Mouse (Mus musculus) forebrain, embryonic 12.5 days (tissue): Measurements from ENCODE around the gene Snrpf. TPM values are rescaled to one million over a fixed set of nuclear protein-coding genes. Genes with fewer than 3 reads are reported as not detected.
"Not testable (repeated sequence)": the region's sequence is repeated elsewhere in the genome, so short reads cannot be mapped to it uniquely, and the experiment has no call there.

Experiments
- ATAC-seq: fragments of 200-750 bp; cut with Nextera tagmentation; 2 replicates; pipeline ENCODE4 v1.8.0; 2017; ENCODE audit warnings: moderate TSS enrichment; ENCODE audit not compliant: low FRiP score
- H3K27ac ChIP-seq: fragments of 300-500 bp; sonication (generic); 2 replicates; pipeline ENCODE4 v1.5.1; 2016; ENCODE audit warnings: mild to moderate bottlenecking
- H3K27me3 ChIP-seq: fragments of 300-500 bp; sonication (generic); 2 replicates; pipeline ENCODE4 v1.6.1; 2016; ENCODE audit warnings: mild to moderate bottlenecking
- H3K36me3 ChIP-seq: fragments of 300-500 bp; sonication (generic); replicated peaks from 2 replicates; pipeline ENCODE4 v1.6.1; 2016; ENCODE audit warnings: mild to moderate bottlenecking
- H3K4me1 ChIP-seq: fragments of 300-500 bp; sonication (generic); 2 replicates; pipeline ENCODE4 v1.6.1; 2016
- H3K4me2 ChIP-seq: fragments of 300-500 bp; sonication (generic); 2 replicates; pipeline ENCODE4 v1.6.1; 2016; ENCODE audit warnings: mild to moderate bottlenecking, moderate library complexity
- H3K4me3 ChIP-seq: fragments of 300-500 bp; sonication (generic); replicated peaks from 2 replicates; pipeline ENCODE4 v1.5.1; 2016; ENCODE audit warnings: mild to moderate bottlenecking
- H3K9ac ChIP-seq: fragments of 300-500 bp; sonication (generic); 2 replicates; pipeline ENCODE4 v1.6.1; 2016; ENCODE audit warnings: mild to moderate bottlenecking
- H3K9me3 ChIP-seq: fragments of 300-500 bp; sonication (generic); 2 replicates; pipeline ENCODE4 v1.6.1; 2016
- WGBS: fragments of 180-500 bp; shearing (Covaris S2); methylation state at CpG from one replicate; pipeline ENCODE4 v1.1.7; 2016; 5-methylcytosine and 5-hydroxymethylcytosine counted together
- polyA plus RNA-seq: library from polyadenylated mRNA; unstranded; fragments of >200 nt; fragmentation: Nextera tagmentation; extraction: Ambion mirVana; gene quantifications from 2 replicates; pipeline ENCODE4 v1.2.1, GENCODE M21; 2016

Gene Snrpf
- polyA plus RNA-seq, 1 experiment from 2014 or later = 155 TPM

DNA sequence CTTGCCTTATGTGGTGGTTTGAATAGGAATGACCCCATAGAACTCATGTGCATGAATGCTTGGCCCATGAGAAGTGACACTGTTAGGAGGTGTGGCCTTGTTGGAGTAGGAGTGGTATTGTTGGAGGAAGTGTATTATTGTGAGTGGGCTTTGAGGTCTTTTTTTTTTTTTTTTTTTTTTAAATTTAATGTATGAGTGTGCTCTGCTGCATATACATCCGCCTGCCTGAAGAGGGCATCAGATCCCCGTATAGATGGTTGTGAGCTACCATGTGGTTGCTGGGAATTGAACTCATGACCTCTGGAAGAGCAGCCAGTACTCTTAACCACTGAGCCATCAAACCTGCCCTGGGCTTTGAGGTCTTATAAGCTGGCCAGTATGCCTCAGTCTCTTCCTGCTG is 17.3 kb downstream of the Snrpf start:
- no peaks in the 10 kb centered on the region for H3K4me1 ChIP-seq
- no peak overlapping the region for H3K4me3 ChIP-seq
- no peak overlapping the region for H3K27ac ChIP-seq
- 61% methylated on average over 2 of the region's 2 CpGs for WGBS
- ATAC-seq = no peak
- no peak overlapping the region for H3K4me2 ChIP-seq
- no peaks in the 10 kb centered on the region for H3K9me3 ChIP-seq
- H3K9ac ChIP-seq = no peak overlapping the region
- no peaks in the 10 kb centered on the region for H3K27me3 ChIP-seq
- H3K36me3 ChIP-seq = no peaks in the 10 kb centered on the region

DNA sequence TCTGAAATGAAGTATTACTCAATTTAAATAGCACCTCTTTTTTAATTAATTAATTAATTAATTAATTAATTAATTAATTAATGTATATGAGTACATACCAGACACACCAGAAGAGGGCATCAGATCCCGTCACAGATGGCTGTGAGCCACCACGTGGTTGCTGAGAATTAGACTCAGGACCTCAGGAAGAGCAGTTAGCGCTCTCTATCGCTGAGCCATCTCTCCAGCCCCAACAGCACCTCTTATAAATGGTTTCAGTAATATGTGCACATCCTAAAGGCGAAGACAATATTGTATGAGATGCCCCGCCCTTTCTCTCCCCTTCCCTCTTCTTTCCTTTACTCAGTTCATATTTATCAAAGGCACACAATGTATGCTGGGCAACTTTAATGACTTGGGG is 20.8 kb downstream of the Snrpf start:
- H3K4me3 ChIP-seq = no peak overlapping the region
- H3K4me2 ChIP-seq = no peak overlapping the region
- no peaks in the 10 kb centered on the region for H3K36me3 ChIP-seq
- H3K9ac ChIP-seq = no peak overlapping the region
- WGBS = 88% methylated on average over 6 of the region's 6 CpGs
- H3K27me3 ChIP-seq = no peaks in the 10 kb centered on the region
- no peak for ATAC-seq
- no peak overlapping the region for H3K27ac ChIP-seq
- no peaks in the 10 kb centered on the region for H3K4me1 ChIP-seq
- H3K9me3 ChIP-seq = no peaks in the 10 kb centered on the region

DNA sequence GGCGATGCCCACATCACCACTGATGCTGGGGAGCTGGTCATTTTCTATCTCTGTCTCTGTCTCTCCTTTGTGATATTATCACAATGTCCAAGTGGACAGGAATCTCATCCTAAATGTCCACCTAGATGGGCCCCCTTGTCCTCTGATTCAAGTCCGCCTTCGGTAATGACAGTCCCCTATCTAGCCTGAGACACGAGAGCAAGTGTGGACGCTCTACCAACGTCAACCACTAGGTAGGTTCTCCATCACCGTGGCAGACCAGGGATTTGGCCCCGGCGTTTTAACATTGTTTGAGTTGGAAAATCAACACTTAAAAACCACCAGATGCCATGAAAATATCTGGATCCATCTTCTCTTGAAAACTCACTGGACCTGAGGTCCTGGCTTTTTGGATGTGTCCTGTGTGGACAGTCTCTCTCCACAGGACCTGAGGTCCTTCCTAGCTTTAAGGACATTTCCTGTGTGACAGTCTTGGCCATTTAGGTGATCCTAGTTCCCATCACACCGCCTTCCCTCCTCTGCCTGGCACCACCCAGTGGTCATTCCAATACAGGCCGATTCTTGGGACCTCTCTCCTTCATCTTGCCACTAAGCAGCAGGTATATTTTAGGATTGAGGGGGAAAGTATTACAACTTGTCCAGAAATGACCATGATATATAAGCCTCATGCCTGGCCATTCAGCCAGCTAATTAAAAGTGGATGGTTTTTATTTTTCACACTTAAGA is 21.5 kb downstream of the Snrpf start:
- 89% methylated on average over 11 of the region's 11 CpGs for WGBS
- H3K27ac ChIP-seq = no peak overlapping the region
- H3K4me1 ChIP-seq = no peaks in the 10 kb centered on the region
- no peak for ATAC-seq
- H3K36me3 ChIP-seq = no peaks in the 10 kb centered on the region
- H3K4me2 ChIP-seq = no peak overlapping the region
- H3K9ac ChIP-seq = no peak overlapping the region
- H3K4me3 ChIP-seq = no peak overlapping the region
- H3K9me3 ChIP-seq = no peaks in the 10 kb centered on the region
- no peaks in the 10 kb centered on the region for H3K27me3 ChIP-seq

DNA sequence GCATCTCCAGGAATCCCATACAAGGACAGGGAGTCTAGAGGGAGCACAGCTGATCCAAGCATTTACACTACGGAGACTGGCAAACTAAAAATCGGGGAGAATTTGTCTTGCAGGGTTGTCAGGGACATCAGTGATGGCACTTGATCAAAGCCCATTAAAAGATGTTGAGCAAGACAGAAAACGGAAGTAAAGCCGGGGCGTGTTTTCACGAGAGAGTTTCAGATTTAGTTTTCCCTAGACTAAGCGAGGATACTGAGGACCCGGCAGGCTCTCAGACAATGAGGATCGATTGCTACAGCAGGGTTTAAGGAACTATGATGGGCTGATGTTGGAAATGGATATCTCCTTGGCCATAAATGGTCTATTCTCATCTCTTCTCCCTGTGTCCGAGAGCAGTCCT is 22.4 kb downstream of the Snrpf start:
- H3K27ac ChIP-seq = no peak overlapping the region
- no peaks in the 10 kb centered on the region for H3K9me3 ChIP-seq
- no peaks in the 10 kb centered on the region for H3K27me3 ChIP-seq
- no peak for ATAC-seq
- no peak overlapping the region for H3K9ac ChIP-seq
- no peak overlapping the region for H3K4me3 ChIP-seq
- no peak overlapping the region for H3K4me2 ChIP-seq
- H3K36me3 ChIP-seq = no peaks in the 10 kb centered on the region
- H3K4me1 ChIP-seq = no peaks in the 10 kb centered on the region
- WGBS = 94% methylated on average over 10 of the region's 10 CpGs

DNA sequence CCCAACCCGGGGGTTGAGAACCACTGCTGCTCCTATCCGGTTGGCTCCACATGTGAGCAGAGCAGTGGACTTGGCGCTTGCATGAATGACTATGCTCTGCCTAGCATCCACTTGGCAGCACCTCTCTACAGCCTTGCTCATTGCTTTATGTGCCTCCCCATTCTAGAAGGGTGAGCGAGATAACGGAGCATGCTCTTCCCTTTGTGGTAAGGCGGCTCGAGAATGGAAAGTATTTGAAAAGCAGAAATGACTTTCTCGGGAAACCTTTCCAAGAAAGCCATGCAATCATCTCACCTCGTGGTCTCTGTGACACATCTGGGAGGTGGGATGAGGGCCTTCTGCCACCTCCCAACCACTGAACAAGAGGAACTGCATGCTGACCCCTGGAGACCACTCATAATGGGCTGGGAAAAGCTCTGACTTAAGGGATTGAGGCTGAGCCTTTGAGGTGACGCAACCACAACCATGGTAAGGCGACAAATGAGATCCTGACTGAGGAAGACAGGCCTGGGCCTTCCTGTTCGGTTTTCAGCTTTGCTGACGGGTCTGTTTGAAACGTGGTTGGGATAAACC is 24.9 kb downstream of the Snrpf start:
- no peaks in the 10 kb centered on the region for H3K27me3 ChIP-seq
- 89% methylated on average over 14 of the region's 14 CpGs for WGBS

DNA sequence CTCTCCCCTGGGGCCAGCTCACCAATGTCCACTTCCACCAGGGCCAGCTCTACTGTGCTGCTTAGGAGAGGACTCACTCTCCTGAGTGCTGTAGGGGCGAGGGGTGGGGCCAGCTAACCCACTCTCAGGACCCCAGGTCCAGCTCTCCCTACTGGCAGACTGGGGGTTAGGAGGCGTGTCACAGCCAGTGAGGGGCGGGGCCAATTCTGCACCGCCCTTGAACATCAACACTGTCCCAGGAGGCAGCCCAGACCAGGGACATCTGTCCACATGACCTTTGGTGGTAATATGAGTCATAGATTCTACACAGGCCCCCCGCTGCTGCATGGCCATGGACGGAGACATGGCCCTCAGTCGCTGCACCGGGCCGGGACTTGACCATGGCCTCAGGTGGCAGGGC is 29.7 kb downstream of the Snrpf start:
- WGBS = 55% methylated on average over 9 of the region's 9 CpGs
- H3K4me3 ChIP-seq = no peak overlapping the region
- H3K9me3 ChIP-seq = no peaks in the 10 kb centered on the region
- no peak overlapping the region for H3K27ac ChIP-seq
- H3K9ac ChIP-seq = no peak overlapping the region
- no peaks in the 10 kb centered on the region for H3K27me3 ChIP-seq
- H3K4me1 ChIP-seq = no peaks in the 10 kb centered on the region
- no peak for ATAC-seq
- H3K4me2 ChIP-seq = no peak overlapping the region
- no peaks in the 10 kb centered on the region for H3K36me3 ChIP-seq

More for the DNA sequence above, 24.9 kb downstream of the Snrpf start:
- Histone ChIP-seq H3K4me2 (no peak overlapping the region), H3K27ac (no peak overlapping the region), H3K4me1 (no peaks in the 10 kb centered on the region), H3K9me3 (no peaks in the 10 kb centered on the region), H3K9ac (no peak overlapping the region), H3K36me3 (no peaks in the 10 kb centered on the region), H3K4me3 (no peak overlapping the region)
- ATAC-seq = no peak

DNA sequence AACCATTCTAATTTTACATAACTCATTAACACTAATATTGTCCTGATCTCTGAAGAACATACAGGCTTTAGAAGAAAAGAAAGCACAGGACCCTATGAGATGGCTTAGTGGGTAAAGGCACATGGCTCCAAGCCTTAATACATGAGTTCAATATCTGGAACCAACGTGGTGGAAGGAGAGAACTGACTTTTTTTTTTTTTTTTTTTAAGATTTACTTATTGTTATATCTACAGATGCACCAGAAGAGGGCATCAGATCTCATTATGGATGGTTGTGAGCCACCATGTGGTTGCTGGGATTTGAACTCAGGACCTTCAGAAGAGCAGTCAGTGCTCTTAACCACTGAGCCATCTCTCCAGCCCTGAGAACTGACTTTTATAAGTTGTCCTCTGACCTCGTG is 31.5 kb downstream of the Snrpf start:
- H3K27ac ChIP-seq, ATAC-seq, H3K4me1 ChIP-seq, H3K27me3 ChIP-seq, H3K4me2 ChIP-seq, H3K4me3 ChIP-seq, H3K9ac ChIP-seq, H3K9me3 ChIP-seq, H3K36me3 ChIP-seq: not testable (repeated sequence)
- 73% methylated on average over 2 of the region's 2 CpGs for WGBS

DNA sequence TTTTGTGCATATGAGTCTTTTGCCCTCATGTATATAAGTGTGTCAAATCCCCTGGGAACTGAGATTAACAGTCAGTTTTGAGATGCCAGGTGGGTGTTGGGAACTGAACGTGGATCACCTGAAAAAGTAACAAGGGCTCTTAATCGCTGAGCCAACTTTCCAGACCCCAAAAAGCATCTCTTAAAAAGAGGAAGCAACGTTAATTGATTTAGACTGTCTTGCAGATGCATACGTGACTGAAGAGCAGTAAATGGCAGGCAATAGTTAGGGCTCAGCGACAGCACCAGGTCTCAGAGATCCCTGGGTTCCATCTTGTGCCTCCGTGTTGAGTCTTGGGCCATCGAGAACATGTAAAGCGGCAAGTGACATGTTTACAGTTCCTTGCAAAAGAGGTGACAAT is 36.9 kb downstream of the Snrpf start:
- Histone ChIP-seq H3K9ac (no peak overlapping the region), H3K9me3 (no peaks in the 10 kb centered on the region), H3K4me2 (no peak overlapping the region), H3K27me3 (no peaks in the 10 kb centered on the region), H3K4me1 (no peaks in the 10 kb centered on the region), H3K27ac (no peak overlapping the region), H3K4me3 (no peak overlapping the region), H3K36me3 (no peaks in the 10 kb centered on the region)
- ATAC-seq = no peak
- 86% methylated on average over 8 of the region's 8 CpGs for WGBS

DNA sequence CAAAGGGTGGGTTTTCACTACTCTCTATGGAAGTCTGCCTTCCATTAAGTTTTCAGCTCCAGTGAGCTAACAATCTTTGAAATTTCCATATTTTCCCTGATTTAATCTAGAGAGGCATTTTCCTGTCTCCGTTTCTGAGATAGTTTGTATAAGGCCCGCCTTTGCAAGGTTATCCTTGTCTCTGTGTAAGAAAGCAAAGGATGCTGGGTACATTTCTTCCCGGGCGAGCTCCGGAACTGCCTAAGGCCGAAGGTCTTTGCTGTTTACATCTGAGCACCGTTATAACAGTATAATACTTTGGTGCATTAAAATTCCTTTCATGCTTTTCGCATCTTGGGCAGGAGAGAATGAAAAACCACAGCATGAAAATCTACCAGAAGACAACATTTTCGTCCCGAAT is 39.7 kb downstream of the Snrpf start:
- Histone ChIP-seq H3K9me3 (no peaks in the 10 kb centered on the region), H3K4me1 (no peaks in the 10 kb centered on the region), H3K9ac (no peak overlapping the region), H3K4me3 (no peak overlapping the region), H3K27ac (no peak overlapping the region), H3K27me3 (no peaks in the 10 kb centered on the region), H3K36me3 (no peaks in the 10 kb centered on the region), H3K4me2 (no peak overlapping the region)
- no peak for ATAC-seq
- WGBS = 86% methylated on average over 10 of the region's 10 CpGs

DNA sequence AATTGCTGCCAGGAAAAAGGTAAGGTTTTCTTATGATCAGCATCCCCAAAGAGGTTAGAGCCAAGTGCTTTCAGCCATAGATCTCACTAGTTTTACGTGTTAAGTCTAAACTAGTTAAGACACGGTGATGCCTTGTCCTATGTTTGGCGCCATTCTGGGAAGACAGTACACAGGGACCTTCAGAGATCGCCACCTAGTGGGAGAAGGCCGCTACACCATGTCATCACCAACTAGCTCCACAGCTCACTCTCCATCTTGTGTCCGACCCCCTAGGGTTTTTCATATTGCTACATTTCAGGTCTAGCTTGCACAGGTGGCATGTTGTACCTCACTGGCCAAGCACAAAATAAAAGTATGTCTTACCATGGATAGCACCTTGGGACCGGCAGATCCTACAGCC is 40.5 kb downstream of the Snrpf start:
- Histone ChIP-seq H3K9ac (no peak overlapping the region), H3K4me2 (no peak overlapping the region), H3K27ac (no peak overlapping the region), H3K9me3 (no peaks in the 10 kb centered on the region), H3K36me3 (no peaks in the 10 kb centered on the region), H3K4me1 (no peaks in the 10 kb centered on the region), H3K27me3 (no peaks in the 10 kb centered on the region), H3K4me3 (no peak overlapping the region)
- WGBS = 16% methylated on average over 7 of the region's 7 CpGs
- peak; percentile 63; the same call in 1 of the 2 replicates for ATAC-seq

DNA sequence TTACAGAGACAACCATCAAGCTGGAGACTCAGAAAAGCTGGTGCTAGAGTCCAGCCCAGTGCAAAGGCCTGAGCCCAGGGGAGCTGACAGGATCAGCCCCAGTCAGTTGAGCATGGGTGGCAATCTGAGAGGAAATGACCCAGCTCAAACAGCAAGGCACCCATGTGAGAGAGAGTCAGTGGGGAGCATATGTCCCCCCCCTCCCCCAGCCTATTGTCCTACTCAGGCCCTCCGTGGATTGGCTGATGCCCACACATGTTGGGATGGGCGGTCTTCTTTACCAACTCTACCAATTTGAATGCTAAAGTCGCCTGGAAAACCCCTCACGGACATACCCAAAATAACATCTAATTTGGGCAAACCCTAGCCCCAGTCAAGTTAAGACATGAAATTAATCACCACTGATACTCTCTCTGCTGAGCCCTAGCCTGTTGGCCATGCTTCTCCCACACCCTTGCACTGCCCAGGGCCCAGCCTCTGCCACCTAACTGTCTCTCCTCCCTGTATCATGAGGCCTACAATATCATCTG is 41.7 kb downstream of the Snrpf start:
- 93% methylated on average over 4 of the region's 4 CpGs for WGBS
- Histone ChIP-seq H3K27ac (no peak overlapping the region), H3K4me1 (no peaks in the 10 kb centered on the region)

DNA sequence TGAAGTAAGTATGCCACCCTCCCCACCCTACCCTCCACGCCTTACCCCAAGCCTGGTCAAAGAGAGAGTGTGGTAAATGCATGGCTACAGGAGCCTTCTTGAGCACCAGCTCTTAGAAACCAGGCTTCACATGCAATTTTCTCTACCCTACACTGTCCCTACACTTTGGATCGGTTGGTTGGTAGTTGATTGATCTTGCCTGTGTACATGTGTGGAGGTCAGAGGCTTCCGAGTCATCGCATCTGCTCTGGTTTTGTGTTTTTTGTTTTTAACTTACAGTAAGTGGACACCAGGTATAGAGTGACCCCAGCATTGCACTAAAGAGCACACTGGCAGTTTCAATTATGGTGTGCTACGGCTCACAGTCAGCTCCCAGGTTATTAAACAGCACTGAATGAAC is 45.3 kb downstream of the Snrpf start:
- ATAC-seq = no peak
- Histone ChIP-seq H3K4me2 (no peak overlapping the region), H3K9me3 (no peaks in the 10 kb centered on the region), H3K36me3 (no peaks in the 10 kb centered on the region), H3K9ac (no peak overlapping the region), H3K27me3 (0 out of 2 replicates have a peak, but pooled peaks cover 4% of the 10 kb centered on the region), H3K4me1 (peaks cover 15% of the 10 kb centered on the region), H3K4me3 (no peak overlapping the region), H3K27ac (no peak overlapping the region)
- WGBS = 89% methylated on average over 5 of the region's 5 CpGs

More for the DNA sequence above, 41.7 kb downstream of the Snrpf start:
- Histone ChIP-seq H3K9ac (no peak overlapping the region), H3K9me3 (no peaks in the 10 kb centered on the region), H3K4me2 (no peak overlapping the region), H3K27me3 (no peaks in the 10 kb centered on the region), H3K4me3 (no peak overlapping the region), H3K36me3 (no peaks in the 10 kb centered on the region)
- ATAC-seq = no peak

DNA sequence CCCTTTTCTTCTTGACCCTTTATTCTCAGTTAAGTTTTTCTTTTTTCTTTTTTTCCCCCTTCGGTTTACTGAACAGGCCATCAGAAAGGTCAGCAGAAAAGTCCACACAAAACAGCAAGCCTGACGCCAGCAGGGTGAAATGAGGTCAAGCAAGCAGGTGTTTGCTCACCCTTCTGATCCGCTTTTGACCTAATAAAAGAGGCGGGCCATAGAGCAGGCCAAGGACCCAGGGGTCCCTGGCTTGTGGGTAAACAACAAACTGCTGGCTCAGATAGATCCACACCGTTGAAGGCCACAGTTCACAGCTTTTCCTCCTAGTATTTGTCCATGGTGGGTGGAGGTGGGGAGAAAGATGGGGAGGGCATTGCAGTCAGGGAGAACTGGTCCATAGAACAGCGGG is 46.3 kb downstream of the Snrpf start:
- Histone ChIP-seq H3K36me3 (no peaks in the 10 kb centered on the region), H3K4me1 (peaks cover 15% of the 10 kb centered on the region), H3K4me2 (no peak overlapping the region), H3K27ac (no peak overlapping the region), H3K4me3 (no peak overlapping the region), H3K27me3 (0 out of 2 replicates have a peak, but pooled peaks cover 7% of the 10 kb centered on the region), H3K9ac (no peak overlapping the region), H3K9me3 (no peaks in the 10 kb centered on the region)
- no peak for ATAC-seq
- WGBS = 53% methylated on average over 6 of the region's 6 CpGs
